Mouse (Mus musculus) granulocyte monocyte progenitor cell, adult 5-6 weeks (primary cell): ENCODE results near the gene Nos3. TPM values are rescaled to one million over a fixed set of nuclear protein-coding genes. Genes with fewer than 3 reads are reported as not detected.

ENCODE experiments used
- ATAC-seq: replicated peaks from 2 replicates; pipeline ENCODE4 v1.8.0; 2016; ENCODE audit warnings: mild to moderate bottlenecking, moderate TSS enrichment, inconsistent platforms; ENCODE audit not compliant: poor library complexity, severe bottlenecking
- total RNA-seq, 2 experiments: library from RNA; stranded (forward) in 1 of 2; stranded (reverse) in 1 of 2; fragments of 200-712, 200-1000 nt in 1 of 2; fragments of >200 nt in 1 of 2; fragmentation: Nextera tagmentation in 1 of 2; gene quantifications; 2 replicates each; pipeline ENCODE4 v1.2.3; 2014 to 2017

Gene Nos3
- total RNA-seq, 2 experiments from 2014 or later, result not detected

- ATAC-seq, result no peak
Measured at GRCm38 (mm10) chr5:24373807-24374206, 9.2 kb downstream of the Nos3 start.

GRCm38 (mm10) chr5:24374216-24374615 lies 9.6 kb downstream of the Nos3 start:
- ATAC-seq, result no peak

GRCm38 (mm10) chr5:24374666-24375328 lies 10.2 kb downstream of the Nos3 start:
- ATAC-seq, result no peak

DNA sequence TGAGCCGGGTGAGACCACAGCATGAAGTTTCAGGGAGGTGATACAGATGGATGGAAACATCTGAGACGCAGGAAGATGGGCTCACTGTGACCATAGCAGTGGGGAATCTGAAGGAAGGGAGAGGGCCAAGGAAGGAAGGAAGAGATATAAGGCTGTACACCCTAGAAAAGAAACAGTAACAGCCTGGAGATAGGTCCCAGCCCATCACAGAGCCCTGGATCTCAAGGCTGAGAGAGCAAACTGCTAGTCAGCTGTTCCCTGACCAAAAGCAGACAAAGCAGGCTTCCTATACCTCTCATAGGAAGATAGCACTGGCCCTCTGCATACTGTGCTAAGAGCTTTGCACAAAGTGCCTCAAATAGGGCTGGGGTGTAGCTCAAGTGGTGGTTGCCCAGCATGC lies 14.1 kb downstream of the Nos3 start:
- ATAC-seq, result no peak

DNA sequence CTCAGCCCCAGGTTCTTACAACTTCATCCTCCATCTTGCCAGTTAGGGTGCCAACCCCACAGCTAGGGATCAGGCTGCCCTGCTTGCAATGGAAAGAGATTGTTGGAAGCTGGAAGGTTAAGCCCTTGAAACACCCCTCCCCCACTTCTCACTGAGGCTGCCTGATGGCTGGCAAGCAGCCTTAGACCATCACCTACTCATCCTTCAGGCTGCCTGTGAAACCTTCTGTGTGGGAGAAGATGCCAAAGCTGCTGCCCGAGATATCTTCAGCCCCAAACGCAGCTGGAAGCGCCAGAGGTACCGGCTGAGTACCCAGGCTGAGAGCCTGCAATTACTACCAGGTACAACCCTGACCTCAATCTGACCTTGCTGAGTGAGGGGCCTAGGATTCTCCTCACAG lies 14.9 kb downstream of the Nos3 start:
- ATAC-seq, result no peak

DNA sequence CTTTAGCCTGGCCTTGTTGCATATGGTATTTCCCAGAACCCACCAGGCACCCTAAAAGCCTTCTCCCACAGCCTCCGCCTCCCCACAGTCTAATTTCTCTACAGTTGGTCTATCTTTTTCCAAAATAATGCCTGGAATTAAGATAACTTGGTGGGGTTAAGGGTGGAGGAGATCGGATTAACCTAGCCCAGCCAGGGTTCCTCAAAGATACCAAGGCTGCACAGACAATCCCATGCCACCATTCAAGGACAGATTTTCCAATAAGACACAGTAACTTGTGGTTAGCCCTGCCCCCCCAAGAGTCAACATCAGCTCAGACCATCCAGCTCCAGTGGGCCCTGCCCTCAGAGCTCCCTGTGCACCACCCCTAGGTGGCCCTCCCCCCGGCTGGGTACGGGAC lies 15.9 kb downstream of the Nos3 start:
- no peak for ATAC-seq

GRCm38 (mm10) chr5:24381486-24381885 lies 16.9 kb downstream of the Nos3 start:
- ATAC-seq, result no peak

GRCm38 (mm10) chr5:24381988-24382387 lies 17.4 kb downstream of the Nos3 start:
- ATAC-seq, result no peak

- ATAC-seq, result peak; percentile 76
Measured at GRCm38 (mm10) chr5:24383026-24383859, 18.6 kb downstream of the Nos3 start.

GRCm38 (mm10) chr5:24384407-24384806 lies 19.8 kb downstream of the Nos3 start:
- peak; percentile 19 for ATAC-seq

DNA sequence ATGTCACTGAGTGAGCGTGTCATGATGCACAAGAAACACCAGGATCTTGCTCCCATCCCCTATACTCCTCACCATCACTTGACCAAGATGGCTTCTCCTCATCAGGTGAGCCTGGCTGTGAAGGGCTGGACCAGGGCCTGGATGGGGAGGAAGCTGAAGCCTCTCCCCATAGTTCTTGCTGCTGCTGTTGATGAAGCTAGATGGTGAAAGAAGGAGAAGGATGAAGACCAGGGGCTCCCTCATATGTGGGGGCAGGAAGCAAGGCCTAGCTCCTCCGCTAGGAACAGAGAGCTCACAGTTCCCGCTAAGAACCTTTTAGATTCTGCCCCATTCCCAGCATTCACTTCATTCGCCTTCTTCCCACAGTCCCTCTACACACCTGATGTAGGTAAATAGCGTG lies 20.8 kb downstream of the Nos3 start:
- ATAC-seq, result no peak

- no peak for ATAC-seq
Measured at GRCm38 (mm10) chr5:24385887-24386550, 21.4 kb downstream of the Nos3 start.

GRCm38 (mm10) chr5:24387264-24388241 lies 22.9 kb downstream of the Nos3 start:
- peak; percentile 8 for ATAC-seq

- peak; percentile 3 for ATAC-seq
Measured at GRCm38 (mm10) chr5:24388246-24388915, 23.8 kb downstream of the Nos3 start.

GRCm38 (mm10) chr5:24389011-24389657 lies 24.5 kb downstream of the Nos3 start:
- peak; percentile 34 for ATAC-seq

DNA sequence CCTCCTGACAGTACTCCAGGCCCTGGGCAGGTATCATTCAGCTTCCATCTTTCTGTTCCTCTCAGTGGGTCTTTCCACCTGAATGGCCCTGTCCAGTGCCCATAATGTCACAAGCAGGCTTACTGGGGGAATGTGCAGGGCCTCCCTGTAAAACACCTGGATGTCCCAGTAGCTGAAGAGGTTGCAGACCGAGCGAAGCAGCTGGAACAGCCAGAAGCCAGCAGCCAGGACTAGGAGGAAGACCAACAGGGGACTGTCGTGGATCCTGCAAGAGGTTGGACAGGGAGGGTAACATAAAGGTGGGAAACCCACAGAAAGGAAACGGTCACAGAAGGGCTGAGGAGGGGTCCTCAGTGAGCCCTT lies 25.0 kb downstream of the Nos3 start:
- no peak for ATAC-seq

GRCm38 (mm10) chr5:24391864-24392263 lies 27.3 kb downstream of the Nos3 start, which contains the start of gene Atg9b:
Gene Atg9b (minus strand): TSS chr5:24392143.
- ATAC-seq, result no peak

GRCm38 (mm10) chr5:24392724-24393123 lies 28.1 kb downstream of the Nos3 start:
- no peak for ATAC-seq

DNA sequence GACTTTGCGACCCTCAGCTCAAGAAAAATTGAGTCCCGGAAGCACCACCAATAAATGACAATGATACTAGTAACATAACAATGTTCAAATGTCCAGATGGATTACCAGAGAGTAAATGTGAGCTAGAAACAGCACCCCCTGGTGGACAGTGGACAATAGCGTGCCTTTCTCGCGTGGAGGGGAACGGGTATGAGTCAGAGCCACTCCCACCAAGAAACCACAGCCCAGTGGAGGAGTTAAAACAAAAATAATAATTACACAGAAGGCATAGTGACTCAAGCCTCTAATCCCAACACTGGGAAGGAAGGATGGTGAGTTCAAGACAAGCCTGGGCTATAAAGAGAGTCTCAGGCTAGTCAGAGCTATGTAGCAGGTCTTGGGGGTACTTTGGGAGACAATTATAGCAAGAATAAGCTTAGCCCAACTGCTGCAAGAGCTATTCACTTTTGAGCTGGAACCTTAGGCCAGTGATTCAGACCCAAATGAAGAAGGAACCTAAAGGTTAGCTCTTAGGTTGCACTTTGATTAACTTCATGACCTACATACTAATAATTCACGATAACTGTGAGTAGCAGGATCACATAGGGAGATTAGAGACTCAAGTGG lies 28.9 kb downstream of the Nos3 start, which contains the start of gene Abcb8:
Gene Abcb8, plus strand, starts transcription at position 272 of the 606 bp plus-strand sequence.
- peak; percentile 57 for ATAC-seq
